Mouse (Mus musculus) macrophage (primary cell): ENCODE measurements around the gene Zfp618. TPM values are rescaled to one million over a fixed set of nuclear protein-coding genes. Genes with fewer than 3 reads are reported as not detected.

Source experiments
- H3K27ac ChIP-seq: fragments of 350-480 bp; formaldehyde crosslinking; 2 replicates; pipeline ENCODE4 v1.9.0; 2021
- H3K36me3 ChIP-seq: fragments of 350-480 bp; formaldehyde crosslinking; 2 replicates; pipeline ENCODE4 v1.9.0; 2021; ENCODE audit errors: inconsistent target
- H3K4me3 ChIP-seq: fragments of 350-480 bp; formaldehyde crosslinking; 2 replicates; pipeline ENCODE4 v1.9.0; 2021; ENCODE audit errors: inconsistent target
- H3K79me2 ChIP-seq: fragments of 350-480 bp; formaldehyde crosslinking; 2 replicates; pipeline ENCODE4 v1.9.0; 2021; ENCODE audit errors: inconsistent target
- WGBS: methylation state at CpG from one replicate; pipeline ENCODE4 v1.1.7; 2026; ENCODE audit warnings: inconsistent platforms; ENCODE audit not compliant: missing documents; 5-methylcytosine and 5-hydroxymethylcytosine counted together
- polyA plus RNA-seq: library from polyadenylated mRNA; stranded (reverse); fragments of 250-400 nt; gene quantifications from 3 replicates; pipeline ENCODE4 v1.2.4, GENCODE M21; 2018; ENCODE audit warnings: inconsistent platforms

The Zfp618 gene
- polyA plus RNA-seq, 1 experiment from 2014 or later, result not detected

- Histone ChIP-seq H3K4me3 (no peak overlapping the region), H3K27ac (no peak overlapping the region), H3K79me2 (no peaks in the 10 kb centered on the region), H3K36me3 (no peaks in the 10 kb centered on the region)
- WGBS, result 92% methylated on average over 9 of the region's 9 CpGs
Observed at GRCm38 (mm10) chr4:63008206-63008605, 42.8 kb downstream of the Zfp618 start.

DNA sequence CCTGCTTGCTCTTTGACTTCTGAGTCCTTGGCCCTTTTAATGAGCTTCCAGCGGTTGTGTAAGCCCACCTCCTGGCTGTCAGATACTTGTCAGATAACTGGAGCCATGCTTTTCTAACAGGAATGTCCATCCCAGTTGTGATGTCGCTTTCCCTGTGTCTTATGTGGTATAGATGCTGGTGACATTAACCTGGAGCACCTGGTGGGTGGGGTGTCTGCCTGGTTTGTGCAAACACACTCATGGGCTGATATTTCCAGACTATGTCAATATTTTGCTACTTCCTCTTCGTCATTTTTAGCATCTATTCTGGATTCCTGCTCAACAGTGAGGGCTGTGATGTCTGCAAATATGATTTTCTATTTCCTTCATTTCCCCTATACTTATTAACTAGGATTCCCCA, 43.4 kb downstream of the Zfp618 start:
- Histone ChIP-seq H3K27ac (no peak overlapping the region), H3K4me3 (no peak overlapping the region), H3K79me2 (no peaks in the 10 kb centered on the region), H3K36me3 (no peaks in the 10 kb centered on the region)
- WGBS, result 84% methylated on average over 3 of the region's 3 CpGs

DNA sequence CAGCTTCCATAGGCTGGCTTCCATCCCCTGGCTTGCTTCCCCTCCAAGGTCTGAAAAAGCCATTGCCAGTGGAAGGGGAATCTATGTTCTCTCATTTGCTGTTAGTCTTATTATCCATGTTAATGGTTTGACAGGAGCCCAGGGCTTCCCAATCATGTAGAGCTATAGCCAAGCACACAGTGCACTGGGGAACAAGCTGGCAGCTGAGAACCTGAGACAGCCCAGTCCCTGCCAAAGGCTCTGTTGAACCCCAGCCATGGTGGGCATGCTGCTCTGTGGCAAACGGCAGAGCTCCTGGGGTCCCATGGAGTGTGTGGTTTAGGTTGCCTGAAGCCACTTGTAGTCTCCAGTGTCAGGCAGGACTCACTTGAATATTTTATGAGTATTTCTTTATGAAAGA, 44.4 kb downstream of the Zfp618 start:
- H3K36me3 ChIP-seq, result no peaks in the 10 kb centered on the region
- WGBS, result 100% methylated on average over 1 of the region's 1 CpGs
- H3K4me3 ChIP-seq, result no peak overlapping the region
- H3K79me2 ChIP-seq, result no peaks in the 10 kb centered on the region
- H3K27ac ChIP-seq, result no peak overlapping the region

DNA sequence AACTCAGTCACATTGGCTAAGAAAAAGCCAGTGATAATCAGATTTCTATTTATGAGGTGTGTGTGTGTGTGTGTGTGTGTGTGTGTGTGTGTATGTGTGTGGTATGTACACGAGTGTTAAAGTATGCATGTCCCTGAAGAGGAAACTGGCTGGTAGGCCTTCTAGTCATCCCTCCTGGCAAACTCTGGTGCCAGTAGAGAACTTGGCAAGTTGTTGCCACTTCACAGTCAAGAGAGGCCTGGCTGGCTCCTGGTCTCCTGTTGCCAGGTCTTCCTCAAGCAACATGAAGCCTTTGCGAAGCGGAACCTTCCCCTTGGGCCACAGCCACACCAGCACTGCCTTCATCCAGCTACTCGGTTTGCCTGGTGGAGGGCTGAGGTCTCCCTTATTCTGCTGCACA, 44.9 kb downstream of the Zfp618 start:
- H3K36me3 ChIP-seq, result no peaks in the 10 kb centered on the region
- H3K27ac ChIP-seq, result no peak overlapping the region
- no peaks in the 10 kb centered on the region for H3K79me2 ChIP-seq
- 83% methylated on average over 4 of the region's 4 CpGs for WGBS
- H3K4me3 ChIP-seq, result no peak overlapping the region

DNA sequence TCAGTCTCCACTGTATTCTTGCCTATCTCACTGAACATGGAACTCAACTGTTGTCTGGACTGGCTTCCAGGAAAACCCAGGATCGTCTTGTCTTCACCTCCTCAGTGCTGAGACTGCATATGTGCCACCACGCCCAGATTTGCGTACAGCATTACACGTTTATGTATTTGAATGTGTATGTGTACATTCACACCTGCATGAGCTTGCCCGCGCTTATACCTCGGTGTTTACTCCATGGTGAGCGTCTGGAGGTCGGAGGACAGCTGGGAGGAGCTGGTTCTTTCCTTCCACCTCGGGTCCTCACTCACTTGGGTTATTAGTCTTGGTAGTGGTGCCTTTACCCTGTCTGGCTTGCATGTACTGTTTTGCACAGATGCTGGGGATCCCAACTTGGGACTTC, 53.2 kb downstream of the Zfp618 start:
- Histone ChIP-seq H3K79me2 (no peaks in the 10 kb centered on the region), H3K36me3 (no peaks in the 10 kb centered on the region), H3K4me3 (no peak overlapping the region), H3K27ac (no peak overlapping the region)
- 94% methylated on average over 10 of the region's 10 CpGs for WGBS

DNA sequence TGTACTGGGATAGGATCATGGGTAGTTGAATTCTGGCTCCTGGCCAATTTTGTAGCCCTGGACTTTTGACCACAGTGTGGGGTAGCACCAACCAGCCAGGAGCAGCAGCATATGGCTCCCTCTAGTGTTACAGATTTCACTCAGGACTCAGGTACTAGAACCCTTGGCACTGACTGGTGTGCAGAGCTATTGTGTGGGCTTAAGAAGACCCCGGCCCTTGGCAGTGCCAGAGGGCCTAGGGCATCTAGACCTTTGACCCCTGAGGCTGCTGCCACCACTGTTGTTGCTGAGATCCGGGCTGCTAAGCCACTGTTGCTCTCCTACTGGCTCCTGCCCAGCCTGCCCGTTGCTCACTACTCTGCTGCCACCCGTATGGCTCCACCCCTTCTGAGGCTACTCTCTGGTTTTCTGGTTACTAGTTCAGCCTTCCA, 54.1 kb downstream of the Zfp618 start:
- WGBS, result 83% methylated on average over 4 of the region's 4 CpGs
- no peak overlapping the region for H3K4me3 ChIP-seq
- H3K36me3 ChIP-seq, result no peaks in the 10 kb centered on the region
- H3K27ac ChIP-seq, result no peak overlapping the region
- H3K79me2 ChIP-seq, result no peaks in the 10 kb centered on the region

- Histone ChIP-seq H3K4me3 (no peak overlapping the region), H3K36me3 (no peaks in the 10 kb centered on the region), H3K27ac (no peak overlapping the region), H3K79me2 (no peaks in the 10 kb centered on the region)
- 66% methylated on average over 6 of the region's 6 CpGs for WGBS
Observed at GRCm38 (mm10) chr4:63021034-63021700, 55.8 kb downstream of the Zfp618 start.

DNA sequence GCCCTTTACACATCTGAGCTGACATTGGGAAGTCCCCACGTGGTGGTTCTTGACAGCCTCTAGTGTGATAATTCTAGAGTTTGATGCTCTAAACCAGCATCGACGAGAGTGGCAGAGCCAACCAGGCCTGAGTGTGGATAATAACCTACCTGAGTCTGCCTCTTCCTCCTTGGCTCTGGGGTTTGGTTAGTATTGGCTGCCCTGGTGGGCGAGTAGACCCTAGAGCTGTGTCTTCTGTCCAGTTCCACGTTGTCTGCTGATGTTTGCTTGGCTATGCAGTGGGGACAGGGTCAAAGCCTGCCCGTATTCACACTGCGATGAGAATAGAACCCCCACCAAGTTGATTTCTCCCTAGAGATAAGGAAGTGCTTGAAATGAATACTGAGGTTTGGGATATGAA, 58.1 kb downstream of the Zfp618 start:
- Histone ChIP-seq H3K27ac (no peak overlapping the region), H3K79me2 (no peaks in the 10 kb centered on the region), H3K36me3 (no peaks in the 10 kb centered on the region), H3K4me3 (no peak overlapping the region)
- WGBS, result 92% methylated on average over 7 of the region's 7 CpGs

- H3K79me2 ChIP-seq, result no peaks in the 10 kb centered on the region
- H3K36me3 ChIP-seq, result no peaks in the 10 kb centered on the region
- H3K4me3 ChIP-seq, result no peak overlapping the region
- 89% methylated on average over 7 of the region's 7 CpGs for WGBS
- no peak overlapping the region for H3K27ac ChIP-seq
Observed at GRCm38 (mm10) chr4:63024098-63024497, 58.7 kb downstream of the Zfp618 start.

DNA sequence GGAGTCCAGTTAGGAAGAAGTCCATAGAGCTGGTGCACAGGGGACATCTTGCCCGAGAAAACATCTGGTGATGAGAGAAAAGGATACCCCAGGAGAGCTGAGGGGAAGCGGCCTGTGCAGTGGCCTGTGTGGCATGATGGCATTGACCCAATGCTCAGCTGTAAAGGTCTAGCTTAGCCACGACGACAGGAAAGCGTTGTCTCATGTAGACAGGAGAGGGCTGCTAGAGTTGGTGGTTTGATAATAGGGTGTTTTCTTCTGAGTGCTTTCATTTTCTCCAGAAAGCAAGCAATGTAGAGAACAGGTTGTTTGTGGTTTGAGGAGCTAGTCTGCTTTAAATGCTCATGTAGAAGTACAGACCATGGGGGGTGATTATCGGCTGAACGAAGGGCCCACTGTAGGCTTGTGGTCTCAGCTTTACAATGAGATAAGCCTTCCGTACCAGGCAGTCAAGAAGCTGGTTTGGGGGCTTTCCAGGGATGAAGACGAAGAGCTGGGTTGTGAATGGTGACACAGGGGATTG, 59.4 kb downstream of the Zfp618 start:
- 20% methylated on average over 9 of the region's 9 CpGs for WGBS
- H3K27ac ChIP-seq, result no peak overlapping the region
- no peaks in the 10 kb centered on the region for H3K79me2 ChIP-seq
- H3K4me3 ChIP-seq, result no peak overlapping the region
- no peaks in the 10 kb centered on the region for H3K36me3 ChIP-seq

GRCm38 (mm10) chr4:63025306-63025705, 59.9 kb downstream of the Zfp618 start:
- Histone ChIP-seq H3K79me2 (no peaks in the 10 kb centered on the region), H3K36me3 (no peaks in the 10 kb centered on the region), H3K4me3 (no peak overlapping the region), H3K27ac (no peak overlapping the region)
- 92% methylated on average over 9 of the region's 9 CpGs for WGBS

- WGBS, result 97% methylated on average over 3 of the region's 3 CpGs
- Histone ChIP-seq H3K36me3 (no peaks in the 10 kb centered on the region), H3K79me2 (no peaks in the 10 kb centered on the region), H3K4me3 (no peak overlapping the region), H3K27ac (no peak overlapping the region)
Observed at GRCm38 (mm10) chr4:63026286-63026685, 60.9 kb downstream of the Zfp618 start.

DNA sequence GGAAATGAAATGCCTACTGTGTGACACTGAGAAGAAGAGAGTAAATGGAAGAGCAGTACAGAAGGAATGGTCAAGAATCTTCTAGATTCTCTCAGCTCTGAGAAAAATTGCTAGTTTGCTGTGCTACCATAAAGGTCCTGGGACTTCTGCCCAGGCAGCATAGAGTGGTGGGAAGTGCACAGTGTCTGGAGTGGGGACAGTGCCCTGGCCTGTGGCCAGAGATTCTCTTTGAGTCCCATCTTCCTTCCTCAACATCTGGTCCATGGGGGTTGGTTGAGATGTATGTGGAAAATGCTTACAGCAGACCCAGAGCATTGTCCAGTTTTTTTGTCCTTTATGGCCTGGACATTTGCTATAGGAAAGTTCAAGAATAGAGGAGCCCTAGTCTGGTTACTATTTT, 62.1 kb downstream of the Zfp618 start:
- no peaks in the 10 kb centered on the region for H3K36me3 ChIP-seq
- H3K4me3 ChIP-seq, result no peak overlapping the region
- no peak overlapping the region for H3K27ac ChIP-seq
- no peaks in the 10 kb centered on the region for H3K79me2 ChIP-seq

- Histone ChIP-seq H3K36me3 (no peaks in the 10 kb centered on the region), H3K4me3 (no peak overlapping the region), H3K79me2 (no peaks in the 10 kb centered on the region), H3K27ac (no peak overlapping the region)
- WGBS, result 95% methylated on average over 5 of the region's 5 CpGs
Observed at GRCm38 (mm10) chr4:63030157-63030556, 64.8 kb downstream of the Zfp618 start.

DNA sequence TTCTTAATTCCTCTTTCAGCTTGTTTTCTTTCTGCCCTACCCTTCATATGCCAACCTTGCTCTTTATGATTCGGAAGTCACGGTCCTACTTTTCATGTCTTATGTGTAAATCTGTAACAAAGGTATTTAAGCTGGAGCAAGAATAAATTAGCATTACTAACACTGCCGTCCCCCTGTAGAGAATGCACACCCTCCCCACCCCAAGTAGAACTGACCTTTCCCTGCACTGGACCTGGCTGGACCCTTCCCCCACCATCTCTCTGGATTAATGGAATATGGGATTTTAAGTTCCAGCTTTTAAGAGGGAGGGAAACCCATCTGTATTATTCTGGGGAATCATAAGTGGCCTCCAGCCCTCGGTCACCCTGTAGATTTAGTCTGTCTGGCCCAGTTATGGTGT, 65.9 kb downstream of the Zfp618 start:
- 88% methylated on average over 4 of the region's 4 CpGs for WGBS
- Histone ChIP-seq H3K27ac (no peak overlapping the region), H3K4me3 (no peak overlapping the region), H3K36me3 (no peaks in the 10 kb centered on the region), H3K79me2 (no peaks in the 10 kb centered on the region)

DNA sequence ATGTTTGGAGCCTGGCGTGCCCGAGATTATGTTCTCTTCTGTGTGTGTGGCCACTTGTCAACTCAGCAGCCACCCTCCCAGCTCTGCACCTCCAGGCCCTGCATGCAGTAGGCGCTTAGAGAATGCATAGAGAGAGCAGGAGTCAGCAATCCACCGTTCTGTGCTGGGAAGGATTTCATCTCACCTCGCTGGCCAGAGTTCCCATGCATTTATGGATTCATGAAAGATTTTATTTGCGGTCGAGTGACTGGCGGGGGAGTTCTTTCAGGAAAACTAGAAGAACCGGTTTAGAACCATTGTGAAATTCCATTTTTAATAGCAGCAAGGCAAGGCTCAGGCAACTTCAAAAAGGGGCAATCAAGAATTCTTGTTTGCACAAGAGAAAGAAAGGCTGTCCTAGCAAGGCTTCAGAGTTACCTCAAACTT, 67.2 kb downstream of the Zfp618 start:
- H3K36me3 ChIP-seq, result no peaks in the 10 kb centered on the region
- H3K4me3 ChIP-seq, result no peak overlapping the region
- WGBS, result 92% methylated on average over 9 of the region's 9 CpGs
- no peaks in the 10 kb centered on the region for H3K79me2 ChIP-seq
- no peak overlapping the region for H3K27ac ChIP-seq
